Mouse (Mus musculus): ENCODE measurements around the gene Zfp985.
"Not testable (repeated sequence)": the region's sequence is repeated elsewhere in the genome, so short reads cannot be mapped to it uniquely, and the experiment has no call there.

Gene Zfp985

GRCm38 (mm10) chr4:147605521-147605920 is 52.4 kb downstream of the Zfp985 start:
- no peak for DNase-seq (ENCODE audit: low spot score in 2 of 2)

DNA sequence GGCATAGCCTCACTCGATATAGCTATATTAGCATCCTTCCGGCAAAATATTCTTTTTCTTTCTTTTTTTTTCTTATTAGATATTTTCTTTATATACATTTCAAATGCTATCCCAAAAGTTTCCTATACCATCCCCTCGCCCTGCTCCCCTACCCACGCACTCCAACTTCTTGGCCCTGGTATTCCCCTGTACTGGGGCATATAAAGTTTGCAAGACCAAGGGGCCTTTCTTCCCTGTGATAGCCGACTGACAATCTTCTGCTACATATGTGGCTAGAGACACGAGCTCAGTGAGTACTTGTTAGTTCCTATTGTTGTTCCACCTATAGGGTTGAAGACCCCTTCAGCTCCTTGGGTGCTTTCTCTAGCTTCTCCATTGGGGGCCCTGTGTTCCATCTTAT is 53.4 kb downstream of the Zfp985 start:
- DNase-seq (ENCODE audit: low spot score in 2 of 2): not testable (repeated sequence)

- not testable (repeated sequence) for DNase-seq (ENCODE audit: low spot score in 2 of 2)
These were observed 80.8 kb downstream of the Zfp985 start for GRCm38 (mm10) chr4:147633818-147634262.

All from frontal cortex, postnatal 14 days (tissue).